Mouse (Mus musculus) heart, embryonic 11.5 days (tissue): Measurements from ENCODE around the gene Wfdc17. TPM values are rescaled to one million over a fixed set of nuclear protein-coding genes. Genes with fewer than 3 reads are reported as not detected.

Experiments used
- ATAC-seq: fragments of 200-750 bp; cut with Nextera tagmentation; replicated peaks from 2 replicates; pipeline ENCODE4 v1.8.0; 2017; ENCODE audit warnings: moderate library complexity; ENCODE audit not compliant: insufficient number of reproducible peaks, low FRiP score, low TSS enrichment
- H3K27ac ChIP-seq: fragments of 300-500 bp; sonication (generic); 2 replicates; pipeline ENCODE4 v1.5.1; 2014; ENCODE audit warnings: mild to moderate bottlenecking, low read depth, low read length
- H3K27me3 ChIP-seq: fragments of 300-500 bp; sonication (generic); 2 replicates; pipeline ENCODE4 v1.6.1; 2014; ENCODE audit warnings: mild to moderate bottlenecking, low read length, mixed read lengths; ENCODE audit not compliant: control insufficient read depth, insufficient read depth
- H3K36me3 ChIP-seq: fragments of 300-500 bp; sonication (generic); 2 replicates; pipeline ENCODE4 v1.6.1; 2014; ENCODE audit warnings: mild to moderate bottlenecking, low read length, moderate library complexity, mixed read lengths; ENCODE audit not compliant: control insufficient read depth, insufficient read depth
- H3K4me1 ChIP-seq: fragments of 300-500 bp; sonication (generic); 2 replicates; pipeline ENCODE4 v1.6.1; 2014; ENCODE audit warnings: low read length; ENCODE audit not compliant: control insufficient read depth, insufficient read depth
- H3K4me2 ChIP-seq: fragments of 300-500 bp; sonication (generic); 2 replicates; pipeline ENCODE4 v1.6.1; 2014; ENCODE audit warnings: mild to moderate bottlenecking, moderate library complexity
- H3K4me3 ChIP-seq: fragments of 300-500 bp; sonication (generic); 2 replicates; pipeline ENCODE4 v1.5.1; 2014; ENCODE audit warnings: low read depth, low read length
- H3K9ac ChIP-seq: fragments of 300-500 bp; sonication (generic); 2 replicates; pipeline ENCODE4 v1.6.1; 2014; ENCODE audit warnings: mild to moderate bottlenecking, low read depth, low read length, moderate library complexity
- H3K9me3 ChIP-seq: fragments of 300-500 bp; sonication (generic); replicated peaks from 2 replicates; pipeline ENCODE4 v1.6.1; 2016; ENCODE audit warnings: low read length; ENCODE audit not compliant: control insufficient read depth
- WGBS: fragments of 180-500 bp; shearing (Covaris S2); extraction: QIAGEN DNeasy Blood & Tissue Kit; methylation state at CpG from one replicate; pipeline ENCODE4 v1.1.7; 2014; ENCODE audit not compliant: insufficient replicate concordance; 5-methylcytosine and 5-hydroxymethylcytosine counted together
- polyA plus RNA-seq: library from polyadenylated mRNA; unstranded; fragments of >200 nt; fragmentation: Nextera tagmentation; extraction: Ambion mirVana; gene quantifications from 2 replicates; pipeline ENCODE4 v1.2.1, GENCODE M21; 2014

The Wfdc17 gene
- polyA plus RNA-seq, 1 experiment from 2014 or later, result 0.66 TPM

DNA sequence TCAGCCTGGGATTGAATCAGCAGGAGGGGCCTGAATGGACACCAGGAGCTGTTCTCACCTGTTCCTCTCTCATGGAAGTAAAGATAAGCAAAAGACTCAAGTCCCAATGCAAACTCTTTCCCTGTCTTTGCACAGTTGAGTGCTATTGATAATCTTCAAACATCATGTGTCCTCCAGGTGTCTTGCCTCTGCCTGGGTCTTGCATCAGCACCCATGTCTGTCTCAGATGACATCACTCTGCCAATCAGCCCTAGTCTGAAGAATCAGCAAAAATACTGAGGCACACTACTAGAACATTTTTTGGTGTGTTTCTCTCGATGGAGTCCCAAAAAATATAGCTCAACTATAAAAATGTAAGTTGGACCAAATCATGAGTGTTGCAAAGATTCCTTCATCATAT is 11.8 kb upstream of the Wfdc17 start:
- no peak for ATAC-seq
- no peak overlapping the region for H3K27ac ChIP-seq
- no peaks in the 10 kb centered on the region for H3K4me1 ChIP-seq
- 39% methylated on average over 1 of the region's 1 CpGs for WGBS
- H3K9ac ChIP-seq, result no peak overlapping the region
- no peak overlapping the region for H3K4me2 ChIP-seq
- no peaks in the 10 kb centered on the region for H3K9me3 ChIP-seq
- H3K4me3 ChIP-seq, result no peak overlapping the region
- H3K27me3 ChIP-seq, result no peaks in the 10 kb centered on the region
- no peaks in the 10 kb centered on the region for H3K36me3 ChIP-seq

DNA sequence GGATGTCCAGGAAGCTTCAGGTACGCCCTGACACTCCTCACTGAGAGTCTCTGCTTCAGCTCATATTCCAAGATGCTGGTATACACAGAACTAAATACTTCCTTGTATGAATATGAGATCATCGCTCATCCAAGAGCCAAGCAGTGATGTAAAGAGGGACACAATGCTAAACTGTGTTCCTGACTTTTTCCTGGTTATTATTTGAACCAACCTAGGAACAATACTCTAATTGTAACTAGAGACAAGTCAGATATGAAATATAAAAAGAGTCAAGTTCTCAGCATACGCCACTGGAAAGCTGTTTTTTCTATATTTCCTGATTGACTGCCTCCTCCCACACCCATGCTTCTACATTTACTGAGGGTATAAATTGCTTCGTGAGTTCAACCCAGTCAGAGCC is 4.9 kb downstream of the Wfdc17 start, which contains the start of gene Wfdc18:
TSS of gene Wfdc18 (plus strand) at position 301 of the 400 bp plus-strand sequence.
- Histone ChIP-seq H3K27ac (no peak within 1 kb of the TSS), H3K9ac (no peak within 1 kb of the TSS), H3K36me3 (no peaks in the 10 kb centered on the region), H3K4me3 (no peak within 1 kb of the TSS), H3K27me3 (no peaks in the 10 kb centered on the region), H3K4me1 (no peaks in the 10 kb centered on the region), H3K9me3 (no peaks in the 10 kb centered on the region), H3K4me2 (no peak within 1 kb of the TSS)
- ATAC-seq, result no peak
- 71% methylated on average over 4 of the region's 4 CpGs for WGBS

DNA sequence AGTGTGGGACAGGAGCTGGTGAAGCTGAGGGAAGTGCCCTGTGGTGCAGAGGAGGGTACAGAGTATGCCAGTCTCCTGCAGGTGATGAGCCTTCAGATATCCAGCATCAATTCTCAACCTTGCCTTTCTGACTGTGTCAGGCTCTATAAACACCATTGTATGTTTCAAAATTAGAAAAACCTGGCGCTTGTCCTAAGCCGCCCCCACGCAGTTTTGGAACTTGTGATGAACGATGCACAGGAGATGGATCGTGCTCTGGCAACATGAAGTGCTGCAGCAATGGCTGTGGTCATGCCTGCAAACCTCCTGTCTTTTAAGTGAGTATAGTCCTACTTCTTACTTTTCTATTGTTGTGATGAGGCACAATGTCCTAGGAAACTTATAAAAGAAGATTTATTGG is 5.9 kb downstream of the Wfdc17 start:
- no peak overlapping the region for H3K4me2 ChIP-seq
- WGBS, result 85% methylated on average over 5 of the region's 5 CpGs
- H3K4me1 ChIP-seq, result no peaks in the 10 kb centered on the region
- H3K4me3 ChIP-seq, result no peak overlapping the region
- H3K36me3 ChIP-seq, result no peaks in the 10 kb centered on the region
- ATAC-seq, result no peak
- H3K9me3 ChIP-seq, result no peaks in the 10 kb centered on the region
- no peaks in the 10 kb centered on the region for H3K27me3 ChIP-seq
- H3K9ac ChIP-seq, result no peak overlapping the region
- H3K27ac ChIP-seq, result no peak overlapping the region

DNA sequence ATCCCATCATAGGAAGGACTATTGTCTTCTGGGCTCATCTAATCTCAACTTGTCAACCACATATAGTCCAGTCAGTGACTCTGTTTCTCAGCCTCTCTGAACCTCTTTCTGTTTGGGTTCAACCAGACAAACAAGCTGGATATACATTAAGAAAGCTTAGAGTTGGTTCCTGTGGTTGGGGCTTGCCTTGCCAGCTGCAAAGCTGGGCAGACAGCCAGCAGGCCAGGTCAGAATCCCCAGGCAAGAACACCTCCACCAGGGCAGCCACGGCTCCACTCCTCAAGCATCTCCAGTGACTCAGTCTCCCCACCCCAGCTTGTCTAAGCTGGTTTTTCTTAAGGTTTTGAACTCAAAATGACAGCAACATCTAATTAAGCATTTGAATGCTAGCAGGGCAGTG is 8.9 kb downstream of the Wfdc17 start:
- no peak overlapping the region for H3K4me3 ChIP-seq
- WGBS, result 69% methylated on average over 1 of the region's 1 CpGs
- no peaks in the 10 kb centered on the region for H3K9me3 ChIP-seq
- no peaks in the 10 kb centered on the region for H3K27me3 ChIP-seq
- ATAC-seq, result no peak
- no peak overlapping the region for H3K4me2 ChIP-seq
- no peaks in the 10 kb centered on the region for H3K36me3 ChIP-seq
- no peak overlapping the region for H3K9ac ChIP-seq
- no peak overlapping the region for H3K27ac ChIP-seq
- no peaks in the 10 kb centered on the region for H3K4me1 ChIP-seq

DNA sequence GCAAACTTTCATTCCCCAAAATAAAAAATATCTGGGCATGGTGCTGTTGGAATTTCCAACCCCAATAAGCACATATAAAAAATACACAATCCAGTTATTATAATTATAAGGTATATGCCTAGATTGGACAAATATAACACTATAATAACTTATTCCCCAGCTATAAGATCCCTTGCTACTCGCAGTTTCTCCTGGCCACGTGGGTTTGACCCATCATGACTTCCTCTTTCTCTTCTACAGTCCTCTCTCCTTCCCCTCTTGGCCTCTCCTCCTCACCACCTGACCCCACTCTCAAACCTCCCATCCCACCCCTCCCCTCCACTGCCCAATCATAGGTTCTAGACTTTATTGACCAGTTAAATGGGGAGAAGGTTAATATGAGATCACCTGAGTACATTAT is 10.1 kb downstream of the Wfdc17 start:
- WGBS, result 80% methylated on average over 2 of the region's 2 CpGs
- Histone ChIP-seq H3K27me3 (no peaks in the 10 kb centered on the region), H3K4me2 (no peak overlapping the region), H3K9ac (no peak overlapping the region), H3K9me3 (no peaks in the 10 kb centered on the region), H3K4me3 (no peak overlapping the region), H3K4me1 (no peaks in the 10 kb centered on the region), H3K36me3 (no peaks in the 10 kb centered on the region), H3K27ac (no peak overlapping the region)
- no peak for ATAC-seq

DNA sequence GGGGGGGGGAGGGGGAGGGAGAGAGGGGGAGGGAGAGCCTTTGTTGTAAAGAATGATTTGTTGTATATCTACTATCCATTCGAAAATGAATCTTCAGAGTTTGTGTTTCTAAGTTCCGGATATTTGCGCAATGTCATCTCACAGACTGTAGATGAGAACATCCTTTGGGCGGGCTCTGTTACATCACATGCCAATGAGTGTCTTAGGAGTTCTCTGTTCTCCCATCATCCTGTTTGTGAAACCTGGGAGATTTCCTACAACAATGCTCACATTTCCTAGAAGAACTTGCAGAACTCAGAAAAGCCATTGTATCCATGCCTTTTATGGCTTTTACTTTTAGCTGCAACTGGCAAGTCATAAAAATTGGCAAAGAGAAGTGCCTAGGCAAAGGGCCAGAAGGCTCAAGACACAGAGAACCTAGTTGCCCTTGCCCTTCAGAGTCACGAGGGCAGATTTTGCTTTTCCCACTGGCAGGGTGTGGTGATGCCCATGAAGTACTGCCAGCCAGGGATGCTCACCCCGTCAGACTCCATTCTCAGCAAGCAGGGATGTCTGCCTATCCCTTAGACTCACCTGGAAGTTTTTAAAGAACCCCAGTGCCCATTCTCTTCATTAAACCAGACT is 13.4 kb downstream of the Wfdc17 start:
- 83% methylated on average over 6 of the region's 6 CpGs for WGBS
- no peaks in the 10 kb centered on the region for H3K36me3 ChIP-seq
- H3K27me3 ChIP-seq, result no peaks in the 10 kb centered on the region; the same call in 1 of the 2 replicates
- no peak for ATAC-seq
- H3K27ac ChIP-seq, result no peak overlapping the region
- H3K4me1 ChIP-seq, result no peaks in the 10 kb centered on the region
- no peaks in the 10 kb centered on the region for H3K9me3 ChIP-seq
- H3K4me3 ChIP-seq, result no peak overlapping the region
- H3K4me2 ChIP-seq, result no peak overlapping the region
- H3K9ac ChIP-seq, result no peak overlapping the region

DNA sequence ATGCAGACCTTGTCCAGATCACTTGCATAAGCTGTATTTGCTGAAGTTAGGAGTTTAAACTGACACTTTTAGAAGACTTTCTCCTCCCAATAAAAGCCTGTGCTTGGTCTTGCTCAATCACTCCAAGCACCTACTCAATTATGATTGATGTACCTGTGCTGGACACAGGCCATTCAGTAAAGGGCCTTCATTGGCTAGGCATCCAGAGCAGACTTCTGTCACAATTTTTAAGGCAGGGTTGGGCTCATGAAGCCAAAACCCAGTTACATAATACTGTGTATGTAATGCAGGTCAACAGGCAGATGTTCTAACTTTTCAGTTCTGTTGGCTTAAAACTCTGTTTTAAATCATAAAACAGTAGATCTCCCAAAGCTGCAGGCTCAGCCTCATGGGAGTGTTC is 17.0 kb downstream of the Wfdc17 start:
- Histone ChIP-seq H3K27me3 (no peaks in the 10 kb centered on the region; the same call in 1 of the 2 replicates), H3K4me3 (no peak overlapping the region), H3K36me3 (no peaks in the 10 kb centered on the region), H3K27ac (no peak overlapping the region), H3K4me1 (no peaks in the 10 kb centered on the region), H3K4me2 (no peak overlapping the region), H3K9me3 (no peaks in the 10 kb centered on the region), H3K9ac (no peak overlapping the region)
- ATAC-seq, result no peak

DNA sequence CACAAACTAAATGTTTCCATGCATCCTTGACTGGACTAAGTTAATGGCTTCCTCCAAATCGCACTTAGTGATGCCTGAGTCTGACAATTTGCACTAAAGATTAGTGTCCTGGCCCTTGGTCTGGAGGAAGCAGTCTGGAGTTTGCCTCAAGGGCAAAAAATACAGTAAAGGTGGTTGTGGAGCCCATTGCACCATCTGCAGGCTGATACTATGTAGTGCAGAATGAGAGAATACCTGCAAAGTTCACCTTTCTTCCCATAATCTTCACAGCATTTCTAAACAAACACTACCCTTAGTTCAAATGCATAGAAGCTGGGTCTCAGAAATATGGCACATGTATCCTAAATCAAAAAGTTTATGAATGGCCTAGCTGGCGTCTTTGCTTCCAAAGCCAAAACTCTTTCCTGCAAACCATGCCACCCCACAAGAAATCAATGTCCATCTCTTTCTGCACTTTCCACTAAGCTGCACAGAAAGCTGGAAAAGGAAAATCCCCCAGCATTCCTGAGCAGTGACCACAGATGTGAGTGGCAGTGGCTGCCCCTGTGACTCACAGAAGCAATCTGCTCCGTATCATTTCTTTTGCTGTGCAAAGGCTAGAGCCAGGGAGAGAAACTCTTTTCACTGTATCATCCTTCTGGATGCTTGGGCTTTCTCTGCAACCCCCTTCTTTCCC is 25.1 kb downstream of the Wfdc17 start:
- ATAC-seq, result no peak
- no peaks in the 10 kb centered on the region for H3K27me3 ChIP-seq
- no peaks in the 10 kb centered on the region for H3K36me3 ChIP-seq
- no peaks in the 10 kb centered on the region for H3K4me1 ChIP-seq
- no peak overlapping the region for H3K4me2 ChIP-seq
- H3K4me3 ChIP-seq, result no peak overlapping the region
- no peak overlapping the region for H3K9ac ChIP-seq
- no peaks in the 10 kb centered on the region for H3K9me3 ChIP-seq
- 57% methylated on average over 3 of the region's 3 CpGs for WGBS
- no peak overlapping the region for H3K27ac ChIP-seq

DNA sequence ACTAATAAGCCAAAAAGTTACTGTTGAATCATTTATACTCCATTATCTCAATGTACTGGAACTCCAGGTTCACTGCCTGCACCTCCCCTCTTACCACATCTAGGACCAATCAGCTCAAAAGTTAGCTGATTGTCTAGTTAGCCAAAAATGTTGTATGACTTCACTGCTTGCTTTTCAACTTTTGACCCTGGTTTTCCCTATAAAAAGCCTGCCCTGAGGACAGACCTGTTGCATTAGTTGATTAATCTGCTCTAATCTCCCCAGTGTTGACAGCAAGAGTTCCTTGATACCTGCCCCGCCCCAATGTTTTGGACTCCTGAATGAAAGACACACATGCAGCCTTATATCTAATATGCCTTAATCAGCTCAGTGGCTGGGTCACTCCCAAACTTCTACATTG is 27.3 kb downstream of the Wfdc17 start:
- WGBS, result 75% methylated on average over 1 of the region's 1 CpGs
- Histone ChIP-seq H3K4me3 (no peak overlapping the region), H3K27ac (no peak overlapping the region), H3K9ac (no peak overlapping the region), H3K27me3 (no peaks in the 10 kb centered on the region), H3K4me2 (no peak overlapping the region), H3K4me1 (no peaks in the 10 kb centered on the region), H3K36me3 (no peaks in the 10 kb centered on the region), H3K9me3 (no peaks in the 10 kb centered on the region)
- no peak for ATAC-seq
